Mouse (Mus musculus): ENCODE results near the gene Hectd4. TPM values are rescaled to one million over a fixed set of nuclear protein-coding genes. Genes with fewer than 3 reads are reported as not detected.
"Not testable (repeated sequence)": the region's sequence is repeated elsewhere in the genome, so short reads cannot be mapped to it uniquely, and the experiment has no call there.

Gene Hectd4
- polyA plus RNA-seq, 1 experiment, result 61.5 TPM

DNA sequence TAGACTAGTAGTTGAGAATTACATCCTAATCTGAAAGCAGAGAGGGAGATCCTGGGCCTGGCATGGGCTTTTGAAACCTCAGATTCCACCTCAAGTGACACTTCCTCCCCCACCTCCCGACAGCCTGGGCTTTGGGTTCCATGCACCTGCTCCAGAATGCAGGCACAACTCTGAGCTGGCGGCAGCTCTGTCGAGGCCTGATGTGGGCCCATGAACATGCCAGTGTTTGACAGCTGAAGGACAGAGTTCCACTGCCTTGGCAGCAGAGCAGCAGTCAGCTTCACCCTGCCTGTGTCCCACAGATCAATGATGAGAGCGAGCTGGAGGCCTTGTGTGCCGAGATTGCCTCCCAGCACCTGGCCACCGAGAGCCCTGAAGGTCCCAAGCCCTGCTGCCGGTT, 143.4 kb downstream of the Hectd4 start:
- WGBS, result 93% methylated on average over 7 of the region's 7 CpGs
- Histone ChIP-seq H3K4me3 (ENCODE audit: control insufficient read depth, insufficient read depth, low read length) (no peak overlapping the region), H3K36me3 (ENCODE audit: control insufficient read depth, insufficient read depth, low read length) (peaks cover 83% of the 10 kb centered on the region), H3K4me1 (replicated peaks; ENCODE audit: control insufficient read depth, insufficient read depth, low read length) (no peaks in the 10 kb centered on the region), H3K27me3 (ENCODE audit: control insufficient read depth, insufficient read depth, low read length) (no peaks in the 10 kb centered on the region), H3K27ac (ENCODE audit: control insufficient read depth, insufficient read depth, low read length) (no peak overlapping the region)
- no peak for TF ChIP-seq POLR2A (IDR thresholded peaks at IDR 0.05; ENCODE audit: control insufficient read depth, extremely low read depth, insufficient read depth, low read length, poor library complexity)
- no peak for TF ChIP-seq CTCF (IDR thresholded peaks at IDR 0.05; ENCODE audit: borderline replicate concordance, control insufficient read depth, extremely low read depth, insufficient read depth, low read length, poor library complexity)
- DNase-seq, result no peak

DNA sequence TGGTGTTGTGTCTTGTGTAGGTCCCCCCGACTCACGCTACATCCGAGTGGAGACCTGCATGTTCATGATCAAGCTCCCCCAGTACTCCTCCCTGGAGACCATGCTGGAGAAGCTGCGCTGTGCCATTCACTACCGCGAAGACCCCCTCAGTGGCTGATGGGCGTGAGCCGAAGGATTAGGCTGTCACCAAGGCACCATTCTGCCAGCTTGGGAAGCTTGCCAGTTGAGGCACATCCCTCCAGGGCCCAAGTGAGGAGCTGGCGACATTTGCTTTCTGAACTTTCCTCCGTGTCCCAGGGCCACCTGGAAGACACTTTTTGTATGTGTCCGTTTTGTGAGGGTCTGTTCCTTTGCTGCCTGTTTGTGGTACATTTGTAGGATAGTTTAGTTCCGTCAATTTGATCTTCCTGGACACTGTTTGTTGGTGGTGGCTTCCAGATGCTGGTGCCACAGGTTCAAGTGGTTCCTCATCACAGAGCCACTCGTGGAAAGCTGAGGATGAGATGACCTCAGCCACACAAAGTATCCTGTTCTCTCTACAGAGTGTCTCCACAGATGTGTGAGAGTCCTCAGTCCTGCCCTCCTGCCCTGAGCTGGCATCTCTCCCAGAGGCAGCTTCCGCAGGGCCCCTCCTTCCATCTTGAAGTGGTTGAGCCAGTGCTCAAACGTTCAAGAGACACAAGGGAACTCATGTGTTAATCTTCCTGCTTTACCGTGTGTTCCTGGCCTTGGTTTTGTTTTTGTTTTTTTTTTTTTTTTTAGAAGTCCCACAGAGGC, 146.6 kb downstream of the Hectd4 start:
- Histone ChIP-seq H3K4me3 (ENCODE audit: control insufficient read depth, insufficient read depth, low read length) (no peak overlapping the region), H3K4me1 (replicated peaks; ENCODE audit: control insufficient read depth, insufficient read depth, low read length) (no peaks in the 10 kb centered on the region), H3K27ac (ENCODE audit: control insufficient read depth, insufficient read depth, low read length) (no peak overlapping the region), H3K36me3 (ENCODE audit: control insufficient read depth, insufficient read depth, low read length) (peaks cover 53% of the 10 kb centered on the region), H3K27me3 (ENCODE audit: control insufficient read depth, insufficient read depth, low read length) (no peaks in the 10 kb centered on the region)
- DNase-seq, result no peak
- TF ChIP-seq POLR2A (IDR thresholded peaks at IDR 0.05; ENCODE audit: control insufficient read depth, extremely low read depth, insufficient read depth, low read length, poor library complexity) (no peak), CTCF (IDR thresholded peaks at IDR 0.05; ENCODE audit: borderline replicate concordance, control insufficient read depth, extremely low read depth, insufficient read depth, low read length, poor library complexity) (no peak)
- WGBS, result 85% methylated on average over 16 of the region's 16 CpGs

DNA sequence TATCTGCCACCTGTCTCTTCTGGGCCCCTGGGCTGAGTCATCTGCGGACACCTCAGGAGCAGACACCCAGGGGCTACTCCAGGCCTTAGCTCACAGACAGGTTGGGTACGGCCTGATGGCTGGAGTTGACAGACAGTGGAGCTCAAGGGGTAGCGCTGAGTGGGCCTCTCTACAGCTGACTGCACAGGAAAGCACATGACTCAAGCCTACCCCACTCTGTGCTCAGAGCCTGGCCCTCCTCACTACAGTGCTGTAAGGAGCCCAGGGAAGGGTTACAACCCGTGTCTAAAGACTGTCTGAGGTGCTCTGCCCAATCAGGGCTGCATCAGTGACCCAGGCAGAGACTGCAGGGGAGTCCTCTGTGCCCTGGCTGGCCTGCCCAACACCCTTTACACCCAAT, 147.2 kb downstream of the Hectd4 start:
- Histone ChIP-seq H3K4me1 (replicated peaks; ENCODE audit: control insufficient read depth, insufficient read depth, low read length) (no peaks in the 10 kb centered on the region), H3K27ac (ENCODE audit: control insufficient read depth, insufficient read depth, low read length) (no peak overlapping the region), H3K36me3 (ENCODE audit: control insufficient read depth, insufficient read depth, low read length) (peaks cover 50% of the 10 kb centered on the region), H3K27me3 (ENCODE audit: control insufficient read depth, insufficient read depth, low read length) (no peaks in the 10 kb centered on the region), H3K4me3 (ENCODE audit: control insufficient read depth, insufficient read depth, low read length) (no peak overlapping the region)
- no peak for DNase-seq
- no peak for TF ChIP-seq POLR2A (IDR thresholded peaks at IDR 0.05; ENCODE audit: control insufficient read depth, extremely low read depth, insufficient read depth, low read length, poor library complexity)
- TF ChIP-seq CTCF (IDR thresholded peaks at IDR 0.05; ENCODE audit: borderline replicate concordance, control insufficient read depth, extremely low read depth, insufficient read depth, low read length, poor library complexity), result no peak
- WGBS, result 87% methylated on average over 4 of the region's 4 CpGs

DNA sequence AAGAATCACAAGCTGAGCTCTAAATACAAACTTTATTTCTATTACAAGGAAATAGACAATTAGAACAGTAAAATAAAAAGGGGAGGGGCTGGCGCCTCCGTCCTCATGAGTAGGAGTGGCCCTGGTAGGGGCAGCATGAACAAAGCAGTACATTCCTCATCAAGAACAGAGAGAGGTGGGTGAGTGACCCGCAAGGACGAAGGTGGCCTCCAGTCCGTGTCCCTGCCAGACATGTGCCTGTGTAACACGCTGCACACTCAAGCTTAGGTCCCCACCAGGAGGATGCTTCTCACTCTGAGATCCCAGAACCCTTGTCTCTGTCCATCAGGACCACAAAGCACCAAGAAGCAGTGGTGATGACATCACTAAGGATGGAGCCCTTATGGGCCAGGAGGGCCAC, 151.7 kb downstream of the Hectd4 start:
- DNase-seq, result no peak
- Histone ChIP-seq H3K4me1 (replicated peaks; ENCODE audit: control insufficient read depth, insufficient read depth, low read length) (no peaks in the 10 kb centered on the region), H3K27ac (ENCODE audit: control insufficient read depth, insufficient read depth, low read length) (no peak overlapping the region), H3K27me3 (ENCODE audit: control insufficient read depth, insufficient read depth, low read length) (no peaks in the 10 kb centered on the region), H3K36me3 (ENCODE audit: control insufficient read depth, insufficient read depth, low read length) (peaks cover 30% of the 10 kb centered on the region), H3K4me3 (ENCODE audit: control insufficient read depth, insufficient read depth, low read length) (no peak overlapping the region)
- no peak for TF ChIP-seq POLR2A (IDR thresholded peaks at IDR 0.05; ENCODE audit: control insufficient read depth, extremely low read depth, insufficient read depth, low read length, poor library complexity)
- no peak for TF ChIP-seq CTCF (IDR thresholded peaks at IDR 0.05; ENCODE audit: borderline replicate concordance, control insufficient read depth, extremely low read depth, insufficient read depth, low read length, poor library complexity)
- WGBS, result 96% methylated on average over 6 of the region's 6 CpGs

DNA sequence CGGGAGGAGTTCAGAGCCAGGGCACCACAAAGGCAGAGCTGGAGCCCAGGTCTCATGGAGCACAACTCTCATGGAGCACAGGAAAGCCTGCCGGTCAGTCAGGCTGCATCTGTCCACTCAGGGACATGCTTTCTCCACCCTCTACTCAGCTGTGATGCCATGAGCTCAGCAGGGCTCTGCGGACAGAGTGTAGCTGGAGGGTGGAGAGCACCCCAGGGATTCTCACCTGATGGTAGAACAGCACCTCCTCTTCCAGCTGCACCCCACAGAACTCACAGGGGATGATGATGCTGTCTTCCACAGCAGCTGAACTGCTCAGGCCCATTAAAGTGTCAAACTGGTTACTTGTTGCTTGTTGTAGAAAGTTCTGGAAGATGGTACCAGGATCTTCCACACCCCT, 154.8 kb downstream of the Hectd4 start:
- WGBS, result 97% methylated on average over 3 of the region's 3 CpGs
- Histone ChIP-seq H3K27ac (ENCODE audit: control insufficient read depth, insufficient read depth, low read length) (no peak overlapping the region), H3K4me3 (ENCODE audit: control insufficient read depth, insufficient read depth, low read length) (no peak overlapping the region), H3K27me3 (ENCODE audit: control insufficient read depth, insufficient read depth, low read length) (no peaks in the 10 kb centered on the region), H3K36me3 (ENCODE audit: control insufficient read depth, insufficient read depth, low read length) (peaks cover 20% of the 10 kb centered on the region), H3K4me1 (replicated peaks; ENCODE audit: control insufficient read depth, insufficient read depth, low read length) (no peaks in the 10 kb centered on the region)
- no peak for DNase-seq
- TF ChIP-seq POLR2A (IDR thresholded peaks at IDR 0.05; ENCODE audit: control insufficient read depth, extremely low read depth, insufficient read depth, low read length, poor library complexity) (no peak), CTCF (IDR thresholded peaks at IDR 0.05; ENCODE audit: borderline replicate concordance, control insufficient read depth, extremely low read depth, insufficient read depth, low read length, poor library complexity) (no peak)

- WGBS, result 68% methylated on average over 5 of the region's 5 CpGs
- H3K4me3 ChIP-seq (ENCODE audit: control insufficient read depth, insufficient read depth, low read length); H3K4me1 ChIP-seq (replicated peaks; ENCODE audit: control insufficient read depth, insufficient read depth, low read length); H3K27ac ChIP-seq (ENCODE audit: control insufficient read depth, insufficient read depth, low read length); H3K27me3 ChIP-seq (ENCODE audit: control insufficient read depth, insufficient read depth, low read length): not testable (repeated sequence)
- peaks cover 19% of the 10 kb centered on the region for H3K36me3 ChIP-seq (ENCODE audit: control insufficient read depth, insufficient read depth, low read length)
- peak; percentile 30 for DNase-seq
Measured at GRCm38 (mm10) chr5:121376972-121377371, 157.0 kb downstream of the Hectd4 start.

All from thymus, adult 2 months (tissue).